Mouse (Mus musculus) embryonic fibroblast, embryonic 13.5 days (primary cell): ENCODE results near the gene Chn2.

Source experiments
- CTCF ChIP-seq: IDR thresholded peaks from 2 replicates; pipeline ENCODE4 v1.5.1; 2011; ENCODE audit warnings: mild to moderate bottlenecking, control low read depth, low read length, moderate library complexity, borderline replicate concordance; ENCODE audit not compliant: insufficient read depth
- POLR2A ChIP-seq: IDR thresholded peaks from 2 replicates; pipeline ENCODE4 v1.6.1; 2011; ENCODE audit warnings: low read depth, mild to moderate bottlenecking, control low read depth, low read length, moderate library complexity

DNA sequence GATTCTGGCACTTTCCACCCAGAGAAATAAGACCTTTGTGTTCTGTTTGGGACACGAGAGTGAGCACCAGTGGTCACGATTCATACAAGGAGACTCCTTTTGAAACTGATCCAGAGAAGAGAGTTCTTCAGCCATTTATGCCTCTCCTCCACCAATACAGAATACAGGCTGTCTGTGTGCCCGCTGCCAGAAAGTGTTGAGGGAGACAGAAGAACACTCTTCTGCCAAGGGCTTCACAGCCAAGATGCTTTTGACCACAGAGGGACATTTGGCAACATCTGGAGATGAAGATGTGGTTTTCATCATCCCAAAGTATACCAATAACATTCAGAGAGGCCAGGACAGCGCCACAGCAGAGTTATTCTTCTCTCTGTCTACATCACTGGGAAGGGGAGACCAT, 237.9 kb downstream of the Chn2 start:
- TF ChIP-seq CTCF (no peak), POLR2A (no peak)
